Mouse (Mus musculus) embryonic stem cell, embryonic (primary cell): Measurements from ENCODE around the gene 6430548M08Rik.

Experiments
- CTCF ChIA-PET, 4 experiments: fragments of 300-600 bp in 2 of 4; fragments of 350-600 bp in 2 of 4; sonication (Branson Sonifier 250); formaldehyde crosslinking; loops; one replicate each; lab custom pipeline; 2022; ENCODE audit warnings: inconsistent platforms in 2 of 4; lab: Charles Lee
- POLR2A ChIA-PET, 4 experiments: fragments of 300-600 bp in 2 of 4; fragments of 350-600 bp in 2 of 4; sonication (Branson Sonifier 250); formaldehyde crosslinking; loops; one replicate each; lab custom pipeline; 2022; ENCODE audit warnings: antibody characterized with exemption in 4 of 4, inconsistent platforms in 1 of 4; lab: Charles Lee

6430548M08Rik gene

DNA sequence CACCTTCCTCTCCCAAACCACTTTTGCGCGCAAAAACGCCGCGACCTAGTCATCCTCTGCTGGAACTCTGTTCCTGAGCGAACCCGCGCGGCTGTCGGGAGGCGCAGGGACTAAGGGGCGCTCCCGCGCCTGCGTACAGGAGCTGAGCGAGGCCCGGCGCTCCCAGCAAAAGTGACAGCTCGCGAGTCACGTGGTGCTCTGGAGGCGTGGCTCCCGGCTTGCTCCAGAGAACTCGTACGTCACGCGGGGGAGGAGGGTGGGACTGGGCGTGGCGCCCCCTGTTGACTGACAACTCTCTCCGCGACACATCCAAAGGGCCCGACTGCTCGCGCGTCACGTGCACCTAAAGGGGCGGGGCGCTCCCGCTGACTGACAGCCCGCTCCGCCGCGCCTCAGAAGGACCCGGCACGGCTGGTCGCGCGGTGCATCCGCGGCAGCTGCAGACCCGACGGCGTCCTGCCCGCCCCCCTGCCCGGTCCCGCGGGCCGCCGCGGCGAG, at the start of gene 6430548M08Rik:
Gene 6430548M08Rik, plus strand, starts transcription at position 395 of the 498 bp plus-strand sequence.
- CTCF ChIA-PET, result interaction anchor here (0.6 to 2.3 kb wide), 20 partner anchors 11 to 1736 kb away, joined by 3 to 11 read pairs (median 4); partner anchors contain the start of gene Tldc1 (in 1 of the 4)
- POLR2A ChIA-PET, result interaction anchor here in 3 of 4 experiments (0.5 to 3.2 kb wide), 19 partner anchors 9 to 1465 kb away, joined by 3 to 16 read pairs (median 3); partner anchors contain the start of genes Fbxo31 (in 1 of the 3), Gm20388 (in 1 of the 3), Tldc1 (in 1 of the 3) and Usp10 (in 1 of the 3)

DNA sequence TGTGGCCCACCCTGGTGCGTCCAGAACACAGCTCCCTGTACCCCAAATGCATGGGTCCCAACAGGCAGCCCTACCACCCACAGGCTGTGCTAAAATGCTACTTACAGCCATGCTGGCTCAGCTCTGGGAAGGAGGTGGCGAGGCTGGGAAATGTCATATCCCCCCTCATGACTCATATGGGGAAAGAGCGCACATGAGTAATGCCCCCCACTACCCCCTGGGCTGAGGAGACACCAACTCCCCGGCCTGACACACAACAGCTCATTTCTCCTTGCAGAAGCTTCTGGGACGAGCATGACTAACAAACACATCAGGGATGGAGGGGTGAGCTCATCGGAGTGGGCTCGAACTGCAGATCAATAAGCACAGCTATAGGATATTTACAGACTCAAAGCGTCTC, 48.3 kb upstream of the 6430548M08Rik start:
- POLR2A ChIA-PET, result interaction anchor here in 2 of 4 experiments (0.7 to 1.8 kb wide), 2 partner anchors 9 to 1025 kb away, joined by 3 to 9 read pairs; no protein-coding TSS in a partner anchor
- CTCF ChIA-PET, result interaction anchor here in 3 of 4 experiments (0.5 to 1.2 kb wide), 4 partner anchors 12 to 303 kb away, joined by 3 read pairs; no protein-coding TSS in a partner anchor

GRCm38 (mm10) chr8:120066226-120066625, 47.7 kb upstream of the 6430548M08Rik start:
- CTCF ChIA-PET, result interaction anchor here in 3 of 4 experiments (0.7 to 1.6 kb wide), 4 partner anchors 12 to 84 kb away, joined by 3 read pairs; no protein-coding TSS in a partner anchor
- POLR2A ChIA-PET, result interaction anchor here in 2 of 4 experiments (0.6 to 1.8 kb wide), 4 partner anchors 8 to 1024 kb away, joined by 3 to 9 read pairs (median 3); no protein-coding TSS in a partner anchor

- ChIA-PET POLR2A (no interaction called here), CTCF (interaction anchor here in 2 of 4 experiments (0.5 to 0.7 kb wide), 5 partner anchors 9 to 141 kb away, joined by 3 to 9 read pairs (median 4); no protein-coding TSS in a partner anchor)
Observed at GRCm38 (mm10) chr8:120067936-120068668, 45.9 kb upstream of the 6430548M08Rik start.

GRCm38 (mm10) chr8:120071684-120072083, 42.3 kb upstream of the 6430548M08Rik start:
- ChIA-PET CTCF (interaction anchor here in 2 of 4 experiments (0.5 to 1.9 kb wide), 26 partner anchors 10 to 1530 kb away, joined by 3 to 11 read pairs (median 4); partner anchors contain the start of gene Crispld2 (in 1 of the 2)), POLR2A (interaction anchor here in 3 of 4 experiments (0.6 to 1.5 kb wide), 4 partner anchors 10 to 88 kb away, joined by 3 to 7 read pairs (median 4); no protein-coding TSS in a partner anchor)

DNA sequence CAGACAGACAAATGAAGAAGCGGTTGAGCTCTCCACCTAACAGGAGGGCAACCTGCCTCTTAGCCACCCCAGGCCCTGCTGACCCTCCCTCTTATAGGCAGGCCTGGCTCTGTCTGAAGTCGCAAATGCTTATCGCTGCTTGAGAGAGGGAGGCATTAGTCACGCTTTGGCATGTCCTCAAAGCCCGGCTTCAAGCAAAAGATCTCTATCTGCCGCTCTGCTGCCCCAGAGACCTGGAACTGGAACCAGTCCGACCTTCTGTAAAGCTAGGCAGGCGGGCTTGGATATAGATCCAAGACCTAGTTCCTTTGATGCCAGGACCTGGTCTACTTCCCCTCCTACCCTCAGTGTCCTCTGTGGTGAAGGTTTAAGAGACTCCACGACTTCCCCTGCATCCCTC, 41.7 kb upstream of the 6430548M08Rik start:
- CTCF ChIA-PET, result interaction anchor here in 2 of 4 experiments (0.7 to 1.9 kb wide), 18 partner anchors 11 to 290 kb away, joined by 3 to 11 read pairs (median 4); partner anchors contain the start of gene Crispld2 (in 1 of the 2)
- POLR2A ChIA-PET, result interaction anchor here in 3 of 4 experiments (0.6 to 1.5 kb wide), 3 partner anchors 11 to 88 kb away, joined by 3 to 7 read pairs (median 3); no protein-coding TSS in a partner anchor

- ChIA-PET POLR2A (no interaction called here), CTCF (interaction anchor here in 2 of 4 experiments (1.0 to 1.8 kb wide), 4 partner anchors 11 to 145 kb away, joined by 3 to 11 read pairs (median 6); partner anchors contain the start of gene Crispld2 (in 1 of the 2))
Observed at GRCm38 (mm10) chr8:120072827-120073226, 41.1 kb upstream of the 6430548M08Rik start.

GRCm38 (mm10) chr8:120074516-120074915, 39.4 kb upstream of the 6430548M08Rik start:
- POLR2A ChIA-PET, result interaction anchor here in 1 of 4 experiments (1.4 kb wide), 1 partner anchor 9 kb away, joined by 3 read pairs; no protein-coding TSS in a partner anchor
- CTCF ChIA-PET, result interaction anchor here in 1 of 4 experiments (1.1 kb wide), 1 partner anchor 187 kb away, joined by 4 read pairs; no protein-coding TSS in a partner anchor

DNA sequence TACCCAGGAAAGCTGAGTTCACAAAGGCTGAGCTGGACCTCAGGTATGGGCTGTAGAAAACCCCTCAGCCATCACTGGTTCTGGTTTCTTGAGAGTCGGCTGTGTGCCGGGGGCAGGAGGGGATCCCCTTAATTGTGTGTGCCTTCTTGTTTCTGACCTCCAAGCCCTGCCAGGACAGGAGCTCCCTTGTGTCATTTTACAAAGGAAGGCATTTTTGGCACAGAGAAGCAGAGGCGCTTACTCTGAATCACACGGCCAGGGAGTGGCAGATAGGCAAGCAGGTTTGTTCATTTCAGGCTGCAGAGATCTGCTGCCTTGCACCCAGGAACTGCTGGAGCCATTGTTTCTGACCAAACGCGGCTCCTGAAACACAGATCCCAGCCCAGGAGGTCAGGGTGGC, 38.6 kb upstream of the 6430548M08Rik start:
- ChIA-PET POLR2A (interaction anchor here in 1 of 4 experiments (1.4 kb wide), 1 partner anchor 10 kb away, joined by 3 read pairs; no protein-coding TSS in a partner anchor), CTCF (interaction anchor here in 2 of 4 experiments (0.6 to 1.0 kb wide), 3 partner anchors 131 to 447 kb away, joined by 3 read pairs; no protein-coding TSS in a partner anchor)

DNA sequence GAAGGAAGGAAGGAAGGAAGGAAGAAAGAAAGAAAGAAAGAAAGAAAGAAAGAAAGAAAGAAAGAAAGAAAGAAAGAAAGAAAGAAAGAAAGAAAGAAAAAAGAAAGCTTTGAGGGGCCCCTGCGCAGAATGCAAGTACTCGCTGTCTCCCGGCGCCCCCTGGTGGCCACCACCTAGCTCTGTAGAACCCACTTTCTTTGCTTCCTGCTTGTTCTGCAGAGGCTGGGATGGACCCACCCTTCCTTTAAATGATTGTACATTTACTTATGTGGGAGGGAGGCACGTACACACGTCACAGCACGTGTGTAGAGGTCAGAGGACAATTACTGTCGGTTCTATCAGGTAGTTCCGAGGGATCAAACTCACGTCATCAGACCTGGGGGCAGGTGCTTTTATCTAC, 35.9 kb upstream of the 6430548M08Rik start:
- ChIA-PET POLR2A (interaction anchor here in 2 of 4 experiments (0.5 to 0.9 kb wide), 4 partner anchors 36 to 455 kb away, joined by 3 to 5 read pairs (median 4); partner anchors contain the start of genes 6430548M08Rik (in 1 of the 2) and Gse1 (in 1 of the 2)), CTCF (interaction anchor here (0.5 to 2.3 kb wide), 42 partner anchors 9 to 409 kb away, joined by 3 to 9 read pairs (median 3); partner anchors contain the start of gene Crispld2 (in 2 of the 4))

GRCm38 (mm10) chr8:120079361-120079760, 34.6 kb upstream of the 6430548M08Rik start:
- CTCF ChIA-PET, result interaction anchor here in 3 of 4 experiments (0.6 to 1.4 kb wide), 4 partner anchors 21 to 107 kb away, joined by 3 to 12 read pairs (median 4); no protein-coding TSS in a partner anchor
- POLR2A ChIA-PET, result interaction anchor here in 3 of 4 experiments (0.7 to 1.4 kb wide), 5 partner anchors 11 to 145 kb away, joined by 3 to 4 read pairs (median 3); no protein-coding TSS in a partner anchor

DNA sequence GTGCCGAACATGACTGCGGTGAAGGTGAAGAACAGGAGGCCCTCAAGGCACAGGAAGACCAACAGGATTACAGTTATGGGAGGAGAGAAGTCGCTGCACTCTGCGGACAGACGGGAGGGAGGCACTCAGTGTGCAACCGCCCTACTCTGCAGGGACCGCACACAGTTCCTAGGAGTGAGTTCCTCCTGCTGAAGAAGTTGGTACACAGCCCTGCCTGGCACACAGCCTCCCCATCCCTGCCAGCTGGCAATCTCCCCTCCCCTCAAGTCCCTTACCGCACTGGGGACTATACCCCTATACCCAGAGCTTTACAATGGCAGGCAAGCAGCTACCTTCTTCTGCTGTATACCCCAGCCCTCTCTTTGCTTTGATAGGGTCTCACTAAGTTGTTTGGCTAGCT, 30.7 kb upstream of the 6430548M08Rik start:
- CTCF ChIA-PET, result no interaction called here
- POLR2A ChIA-PET, result no interaction called here

GRCm38 (mm10) chr8:120084783-120085182, 29.2 kb upstream of the 6430548M08Rik start:
- CTCF ChIA-PET, result interaction anchor here in 3 of 4 experiments (0.5 to 1.7 kb wide), 4 partner anchors 13 to 1806 kb away, joined by 3 to 4 read pairs (median 3); no protein-coding TSS in a partner anchor
- POLR2A ChIA-PET, result interaction anchor here in 2 of 4 experiments (0.5 to 0.6 kb wide), 2 partner anchors 18 to 975 kb away, joined by 3 read pairs; no protein-coding TSS in a partner anchor

DNA sequence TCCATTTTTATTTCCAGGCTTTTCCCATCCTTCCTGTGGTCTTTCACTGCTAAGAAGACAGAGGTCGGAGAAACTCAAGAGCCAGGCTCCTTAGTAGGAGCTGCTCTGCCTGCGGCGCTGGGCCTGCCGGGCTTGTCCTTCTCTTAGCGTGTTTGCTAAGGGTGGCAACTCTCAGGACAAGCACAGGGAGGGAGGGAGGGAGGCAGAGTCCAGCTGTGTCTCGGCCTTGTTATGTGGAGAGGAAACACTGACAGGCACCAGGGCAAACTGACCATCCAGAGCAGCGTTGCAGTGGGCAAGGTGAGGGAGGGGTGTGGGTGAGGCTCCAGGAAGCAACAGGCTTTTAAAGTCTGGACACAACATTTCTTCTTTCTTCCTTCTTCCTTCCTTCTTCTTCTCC, 24.4 kb upstream of the 6430548M08Rik start:
- ChIA-PET POLR2A (interaction anchor here in 1 of 4 experiments (1.5 kb wide), 1 partner anchor 10 kb away, joined by 4 read pairs; no protein-coding TSS in a partner anchor), CTCF (no interaction called here)

GRCm38 (mm10) chr8:120091032-120091431, 22.9 kb upstream of the 6430548M08Rik start:
- CTCF ChIA-PET, result no interaction called here
- POLR2A ChIA-PET, result interaction anchor here in 1 of 4 experiments (1.1 kb wide), 1 partner anchor 9 kb away, joined by 3 read pairs; no protein-coding TSS in a partner anchor

GRCm38 (mm10) chr8:120093103-120093502, 20.8 kb upstream of the 6430548M08Rik start:
- ChIA-PET POLR2A (interaction anchor here in 2 of 4 experiments (0.7 to 0.8 kb wide), 2 partner anchors 8 to 216 kb away, joined by 3 to 4 read pairs; no protein-coding TSS in a partner anchor), CTCF (interaction anchor here in 1 of 4 experiments (0.6 kb wide), 1 partner anchor 32 kb away, joined by 3 read pairs; no protein-coding TSS in a partner anchor)

- CTCF ChIA-PET, result interaction anchor here in 1 of 4 experiments (1.8 kb wide), 1 partner anchor 14 kb away, joined by 4 read pairs; no protein-coding TSS in a partner anchor
- POLR2A ChIA-PET, result interaction anchor here in 1 of 4 experiments (1.3 kb wide), 1 partner anchor 16 kb away, joined by 3 read pairs; no protein-coding TSS in a partner anchor
Observed at GRCm38 (mm10) chr8:120094801-120095200, 19.2 kb upstream of the 6430548M08Rik start.
